Mouse (Mus musculus) spleen, adult 2 months (tissue): ENCODE results near the gene Npr2.

Source experiments
- CTCF ChIP-seq: fragments of 200-500 bp; IDR thresholded peaks from 2 replicates; pipeline ENCODE4 v1.5.1; 2011; ENCODE audit warnings: mild to moderate bottlenecking, inconsistent platforms; ENCODE audit not compliant: insufficient read depth, insufficient read length, insufficient replicate concordance; ENCODE audit errors: extremely low read depth
- POLR2A ChIP-seq: fragments of 200-500 bp; IDR thresholded peaks from 2 replicates; pipeline ENCODE4 v1.6.1; 2011; ENCODE audit warnings: low read depth, low read length, inconsistent platforms

- no peak for TF ChIP-seq POLR2A
- no peak for TF ChIP-seq CTCF
Observed at GRCm38 (mm10) chr4:43636751-43637150, 5.0 kb downstream of the Npr2 start.
